Mouse (Mus musculus) ES-CJ7 (cell line): Measurements from ENCODE around the gene Vmn1r185.
A peak's percentile ranks its signal among the peaks of the same experiment; 100 is the strongest.
"Not testable (repeated sequence)": the region's sequence is repeated elsewhere in the genome, so short reads cannot be mapped to it uniquely, and the experiment has no call there.

Experiments used
- DNase-seq: peaks from one replicate; pipeline ENCODE4 v3.0.0; 2011; ENCODE audit warnings: low read depth, low spot score

Vmn1r185 gene

DNA sequence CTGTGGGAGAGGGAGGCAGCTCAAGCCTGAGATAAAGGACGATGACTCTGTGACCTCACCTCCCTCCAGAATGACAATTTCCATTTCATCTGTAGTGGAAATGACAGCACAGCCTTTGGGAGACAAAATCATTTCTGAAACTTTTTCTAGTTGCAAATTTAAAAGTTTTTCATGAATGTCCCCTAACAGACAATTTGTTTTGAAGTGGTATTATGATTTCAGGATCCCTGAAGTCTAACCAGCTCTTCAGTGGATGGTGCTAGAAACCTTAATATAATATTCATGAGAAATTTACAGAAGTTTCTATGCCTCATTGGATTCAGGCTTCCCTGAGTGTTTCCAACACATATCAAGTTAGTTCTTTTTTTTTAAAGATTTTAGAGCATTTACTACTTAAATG is at the start of gene Vmn1r185:
Gene Vmn1r185, minus strand, starts transcription at position 101 of the 400 bp plus-strand sequence.
- not testable (repeated sequence) for DNase-seq

DNA sequence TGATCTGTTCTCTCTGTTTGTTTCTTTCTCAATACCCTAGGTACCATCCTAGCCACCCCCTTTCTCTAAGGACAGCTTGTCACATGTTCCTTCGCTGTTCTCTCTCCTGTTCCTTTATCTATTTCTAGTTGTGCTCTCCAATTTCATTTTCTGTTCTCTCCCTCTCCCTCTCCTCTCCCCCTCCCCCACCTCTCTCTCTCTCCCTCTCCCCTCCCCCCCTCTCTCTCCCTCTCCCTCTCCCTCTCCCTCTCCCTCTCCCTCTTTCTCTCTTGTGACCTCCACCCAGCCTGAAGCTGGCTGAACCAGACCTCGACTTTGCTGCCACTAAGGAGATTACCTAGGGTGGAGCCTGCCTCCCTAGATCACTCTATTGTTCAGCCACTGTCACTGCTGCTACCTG is 49.2 kb upstream of the Vmn1r185 start:
- DNase-seq: peak; percentile 64

DNA sequence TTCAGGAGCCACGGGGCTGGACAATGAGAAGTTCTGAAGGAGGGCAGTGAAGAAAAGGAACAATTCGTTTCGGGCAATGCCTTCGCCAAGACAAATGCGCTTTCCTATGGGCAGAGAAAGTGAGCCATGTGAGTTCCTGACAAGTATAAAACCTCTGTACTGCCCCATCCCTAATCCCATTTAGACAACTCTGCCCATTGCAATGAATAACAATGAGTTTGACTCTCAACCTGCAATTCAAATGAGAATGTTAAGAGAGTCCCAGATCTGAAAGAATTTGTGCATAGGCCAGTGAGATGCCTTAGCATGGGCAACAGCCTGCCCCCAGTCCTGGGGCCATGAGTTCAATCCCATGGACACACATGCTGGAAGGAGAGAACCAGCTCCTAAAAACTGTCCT is 47.7 kb upstream of the Vmn1r185 start:
- peak; percentile 61 for DNase-seq

DNA sequence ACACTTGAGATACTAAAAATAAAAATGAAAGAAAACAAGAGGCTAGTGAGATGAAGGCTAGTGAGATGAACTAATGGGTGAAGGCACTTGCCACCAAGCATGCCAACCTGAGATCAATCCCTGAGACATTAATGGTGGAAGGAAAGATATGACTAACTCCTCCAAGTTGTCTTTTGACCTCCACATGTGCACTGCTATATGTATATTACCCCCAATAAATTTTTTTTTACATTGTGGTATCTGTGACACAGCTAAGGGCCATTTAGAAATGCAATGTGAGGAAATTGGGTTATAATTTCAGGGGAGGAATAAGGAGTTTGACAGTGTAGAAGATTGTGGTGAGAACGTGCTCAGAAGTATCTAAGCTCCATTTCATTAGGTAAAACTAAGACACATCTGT is 28.5 kb downstream of the Vmn1r185 start:
- DNase-seq: no peak

DNA sequence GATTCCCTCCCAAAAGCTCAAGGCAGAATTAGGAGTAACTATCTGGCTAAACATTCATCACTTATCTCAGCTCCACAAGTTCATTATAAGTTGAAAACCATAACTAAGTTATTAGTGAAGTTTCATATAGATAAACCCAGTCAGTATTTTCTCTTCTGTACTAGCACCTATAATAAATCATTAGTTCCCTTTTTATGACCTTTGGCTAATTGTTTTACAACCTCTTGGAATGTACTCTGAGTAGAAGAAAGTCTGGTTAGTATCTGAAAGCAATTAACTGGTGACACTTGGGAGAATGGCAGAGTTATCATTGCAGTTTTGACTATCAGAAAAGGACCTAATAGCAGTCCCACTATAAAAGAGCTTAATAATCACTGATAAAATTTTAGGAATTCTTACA is 29.2 kb downstream of the Vmn1r185 start:
- DNase-seq: no peak
